Mouse (Mus musculus) adrenal gland, adult 18-20 months (tissue): ENCODE data around the gene Egfl8. TPM values are rescaled to one million over a fixed set of nuclear protein-coding genes. Genes with fewer than 3 reads are reported as not detected.

Experiments
- DNase-seq, 2 experiments: peaks; one replicate each; pipeline ENCODE4 v3.0.0; 2021 to 2022; ENCODE audit warnings: low spot score in 2 of 2
- total RNA-seq, 2 experiments: library from RNA; stranded (reverse); gene quantifications; 1 replicate in 1 of 2; 2 replicates in 1 of 2; pipeline ENCODE4 v1.2.3; 2021

Gene Egfl8
- total RNA-seq, 2 experiments from 2014 or later, result 1.9 to 3.9 TPM

DNA sequence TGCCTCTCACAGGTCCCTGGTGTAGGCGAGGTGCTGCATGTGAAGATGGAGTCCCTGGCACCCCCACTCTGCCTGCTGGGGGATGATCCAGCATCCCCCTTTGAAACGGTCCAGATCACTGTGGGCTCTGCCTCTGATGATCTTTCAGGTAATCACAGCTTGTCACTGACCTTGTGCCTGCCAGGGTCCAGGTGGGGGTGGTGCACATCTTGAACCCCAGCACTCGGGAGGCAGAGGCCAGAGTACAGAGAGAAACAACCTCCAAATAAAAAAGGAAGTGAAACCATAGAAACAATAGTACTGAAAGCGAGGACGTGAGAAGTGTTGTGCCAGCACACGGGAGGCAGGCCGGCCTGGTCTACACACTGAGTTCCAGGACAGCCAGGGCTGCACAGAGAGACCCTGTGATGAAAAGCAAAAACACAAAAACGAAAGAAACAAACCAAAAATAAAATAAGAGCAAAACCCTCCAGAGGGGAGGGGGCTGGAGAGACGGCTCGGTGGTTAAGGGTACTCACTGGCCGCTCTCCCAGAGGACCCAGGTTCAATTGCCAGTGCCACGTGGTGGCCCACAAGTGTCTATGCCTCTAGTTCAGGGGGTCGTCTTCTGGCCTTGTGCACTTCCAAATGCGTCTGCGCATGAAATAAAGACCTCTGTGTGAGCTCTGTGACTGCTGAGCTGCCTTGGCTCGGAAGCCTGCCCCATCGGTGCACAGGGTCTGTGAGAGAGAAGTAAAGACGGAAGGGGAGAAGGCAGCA, 33.5 kb upstream of the Egfl8 start:
- DNase-seq, result no peak

DNA sequence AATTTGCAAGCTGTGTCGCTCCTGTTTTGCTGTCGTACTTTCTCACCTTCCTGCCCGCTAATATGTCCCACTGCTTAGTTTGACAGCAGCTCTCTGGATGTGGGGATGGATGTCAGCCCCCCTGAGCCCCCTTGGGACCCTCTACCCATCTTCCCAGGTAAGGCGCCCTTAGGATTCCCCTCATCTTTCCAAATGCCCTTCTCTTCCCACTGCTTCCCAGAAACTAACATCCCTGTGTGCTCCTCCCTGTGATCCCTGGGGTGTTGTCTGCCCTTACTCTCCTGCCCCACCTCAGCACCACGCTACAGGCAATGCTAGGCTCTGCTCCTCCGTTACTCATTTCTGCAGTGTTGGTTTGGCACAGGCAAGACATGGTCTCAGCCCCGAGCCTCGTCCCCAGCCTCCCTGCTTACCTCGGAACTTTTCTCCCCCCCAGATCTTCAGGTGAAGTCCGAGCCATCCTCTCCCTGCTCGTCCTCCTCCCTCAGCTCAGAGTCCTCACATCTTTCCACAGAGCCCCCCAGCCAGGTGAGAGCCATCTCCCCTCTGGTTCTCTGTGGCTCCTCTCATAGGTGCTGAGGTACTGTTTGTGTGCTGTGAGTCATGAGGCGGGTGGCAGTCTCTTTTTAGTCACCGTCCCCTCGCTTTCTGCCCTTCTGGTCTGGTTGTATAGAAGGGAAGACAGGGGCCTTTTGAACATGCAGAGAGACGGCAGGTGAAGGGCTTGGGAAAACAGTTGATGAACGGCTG, 32.5 kb upstream of the Egfl8 start:
- DNase-seq, result no peak

- DNase-seq, result peak; percentile 80 to 81
Measured at GRCm38 (mm10) chr17:34646906-34647787, 31.4 kb upstream of the Egfl8 start, which contains the start of gene Atf6b. Gene Atf6b (plus strand): TSS chr17:34647146.

GRCm38 (mm10) chr17:34645831-34646511, 30.2 kb upstream of the Egfl8 start:
- no peak for DNase-seq

DNA sequence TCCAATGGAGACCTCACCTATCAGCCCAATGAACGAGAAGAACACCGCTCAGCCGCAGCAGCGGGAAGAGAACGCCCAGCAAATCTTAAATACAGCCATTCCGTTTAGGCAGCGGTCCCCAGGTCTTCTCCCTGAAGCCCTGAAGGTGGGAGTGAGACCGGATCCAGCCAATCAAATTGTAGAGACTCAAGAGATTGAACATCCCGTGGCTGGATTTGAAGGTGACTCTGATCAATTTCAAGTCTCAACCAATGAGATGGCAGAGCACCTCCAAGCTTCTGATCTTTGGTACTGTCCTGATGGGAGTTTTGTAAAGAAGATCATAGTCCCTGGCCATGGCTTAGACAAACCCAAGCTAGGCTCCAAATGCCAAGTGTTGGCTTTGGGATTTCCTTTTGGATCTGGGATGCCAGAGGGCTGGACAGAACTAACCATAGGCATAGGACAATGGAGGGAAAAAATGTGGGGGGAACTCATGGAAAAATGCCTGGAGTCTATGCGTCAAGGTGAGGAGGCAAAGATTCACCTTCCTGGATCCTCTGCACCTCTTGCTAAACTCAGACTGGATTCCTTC, 29.6 kb upstream of the Egfl8 start:
- no peak for DNase-seq

DNA sequence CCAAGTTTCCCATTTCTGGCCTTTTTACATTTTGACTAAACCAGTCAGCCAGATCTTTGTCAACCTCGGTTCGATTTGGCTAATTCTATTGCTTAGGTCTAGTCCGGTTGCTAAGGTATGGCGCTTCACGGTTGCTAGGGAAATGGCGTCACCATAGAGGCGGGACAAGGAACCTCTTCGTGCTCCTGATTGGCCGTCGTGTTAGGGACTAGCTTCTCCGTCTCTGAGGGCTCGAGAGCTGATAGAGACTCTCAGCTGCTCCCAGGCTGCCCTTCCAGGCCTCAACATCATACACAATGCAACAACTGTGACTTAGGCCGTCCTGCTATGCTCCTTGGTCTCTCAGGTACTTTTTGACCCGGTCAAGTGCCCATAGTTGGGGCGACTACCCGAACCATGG, 28.8 kb upstream of the Egfl8 start, which contains the start of gene Fkbpl:
Fkbpl (plus strand) TSS at position 157 of the 400 bp plus-strand sequence.
- DNase-seq, result peak; percentile 88 to 93

GRCm38 (mm10) chr17:34643944-34644343, 28.2 kb upstream of the Egfl8 start:
- DNase-seq, result no peak

DNA sequence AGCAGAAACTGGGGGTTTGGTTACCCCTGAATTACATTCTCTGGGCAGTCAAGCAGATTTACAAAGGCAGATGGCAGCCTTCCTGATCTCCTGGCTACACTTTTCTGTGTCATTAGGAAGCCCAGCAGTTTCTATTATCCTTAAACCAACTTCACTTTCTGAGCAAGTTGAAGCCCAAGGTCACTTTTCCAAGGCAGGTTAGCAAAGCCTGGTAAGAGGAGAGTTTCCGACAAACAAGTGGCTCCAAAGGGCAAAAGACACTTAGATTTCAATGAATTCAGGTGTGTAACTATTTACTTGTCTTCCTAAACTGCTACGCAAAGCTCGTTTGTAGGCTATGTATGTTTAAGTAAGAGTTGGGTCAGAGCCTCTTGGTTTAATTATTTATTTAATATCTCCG, 27.6 kb upstream of the Egfl8 start:
- no peak for DNase-seq

- DNase-seq, result no peak
Measured at GRCm38 (mm10) chr17:34641945-34642344, 26.2 kb upstream of the Egfl8 start.

DNA sequence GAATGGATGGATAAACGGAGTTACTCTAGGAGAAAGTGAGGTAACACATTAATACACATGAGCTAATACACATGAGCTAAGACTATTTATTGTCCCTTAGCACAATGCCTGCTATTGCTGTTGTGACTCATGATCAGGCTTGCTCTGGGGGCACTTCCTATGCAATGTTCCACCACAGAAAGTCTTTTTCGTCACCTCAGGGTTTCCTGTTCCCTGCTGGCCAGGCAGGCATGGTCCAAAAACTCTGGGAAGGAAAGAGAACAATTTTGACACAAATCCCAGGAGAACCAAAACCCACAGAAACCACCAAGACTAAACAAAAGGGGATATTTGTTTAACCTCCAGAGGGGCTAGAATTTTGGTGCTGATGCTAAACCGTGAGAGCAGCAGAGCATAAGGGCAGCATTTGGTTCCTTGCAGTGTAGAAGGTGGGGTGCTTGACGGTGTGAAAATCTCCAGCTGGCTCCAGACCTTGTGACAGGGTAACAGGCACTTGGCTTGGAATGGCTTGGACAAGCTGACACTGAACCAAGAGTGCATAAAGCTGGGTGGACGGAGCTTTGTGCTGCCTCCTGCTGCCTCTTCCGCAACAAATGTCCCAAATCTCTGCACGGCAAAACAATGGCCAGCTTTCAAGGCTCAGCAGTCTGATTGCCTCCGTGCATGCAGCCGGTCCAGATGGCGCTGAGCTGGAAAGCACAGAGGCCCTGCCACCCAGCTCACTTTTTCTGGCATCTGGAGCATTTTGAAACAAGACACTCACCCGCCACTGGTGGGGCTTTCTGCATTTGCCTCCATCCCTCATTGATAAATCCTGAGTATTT, 25.2 kb upstream of the Egfl8 start:
- no peak for DNase-seq

GRCm38 (mm10) chr17:34639461-34640255, 23.9 kb upstream of the Egfl8 start:
- no peak for DNase-seq

DNA sequence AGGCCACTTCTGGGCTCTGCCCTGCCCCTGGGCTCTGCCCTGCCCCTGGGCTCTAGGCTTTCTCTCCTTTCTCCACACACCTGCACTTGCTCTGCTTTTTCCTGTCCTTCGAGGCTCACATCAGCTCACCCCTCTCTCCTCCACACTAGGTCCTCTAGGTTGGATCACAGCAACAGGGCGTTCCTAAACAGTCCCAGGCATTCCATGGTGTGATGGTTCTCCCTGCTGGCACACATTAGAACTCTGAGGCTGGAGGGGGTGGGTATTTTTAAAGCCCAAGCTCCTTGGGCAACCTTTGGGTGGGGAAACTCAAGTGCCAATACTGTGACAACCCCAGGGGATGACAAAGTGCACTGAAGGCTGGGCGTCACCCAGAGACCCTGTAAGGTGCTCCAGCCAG, 21.7 kb upstream of the Egfl8 start:
- DNase-seq, result no peak

- no peak for DNase-seq
Measured at GRCm38 (mm10) chr17:34635671-34636070, 19.9 kb upstream of the Egfl8 start.

DNA sequence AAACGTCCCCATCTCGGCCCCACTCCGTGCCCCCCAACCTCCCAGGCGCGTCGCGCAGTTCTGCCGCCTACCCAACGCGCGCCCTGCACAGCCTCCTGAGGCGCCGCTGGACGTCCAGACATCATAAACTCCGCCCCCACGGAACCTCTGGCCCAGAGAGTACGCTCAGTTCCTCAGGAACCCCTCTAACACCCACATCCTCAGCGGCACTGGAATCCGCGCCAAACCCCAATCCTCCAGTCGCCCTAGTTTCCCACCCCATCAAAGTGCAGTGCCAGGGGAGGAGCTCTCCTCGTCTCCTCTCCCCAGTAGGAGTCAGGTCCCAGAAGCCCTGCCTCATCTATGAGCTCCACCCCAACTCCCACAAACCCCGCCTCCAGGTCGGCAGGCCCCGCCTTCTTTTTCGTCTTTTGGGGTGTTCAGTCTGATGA, 16.5 kb upstream of the Egfl8 start:
- DNase-seq, result peak; percentile 71 to 75

- DNase-seq, result no peak
Measured at GRCm38 (mm10) chr17:34631647-34632046, 15.9 kb upstream of the Egfl8 start.

DNA sequence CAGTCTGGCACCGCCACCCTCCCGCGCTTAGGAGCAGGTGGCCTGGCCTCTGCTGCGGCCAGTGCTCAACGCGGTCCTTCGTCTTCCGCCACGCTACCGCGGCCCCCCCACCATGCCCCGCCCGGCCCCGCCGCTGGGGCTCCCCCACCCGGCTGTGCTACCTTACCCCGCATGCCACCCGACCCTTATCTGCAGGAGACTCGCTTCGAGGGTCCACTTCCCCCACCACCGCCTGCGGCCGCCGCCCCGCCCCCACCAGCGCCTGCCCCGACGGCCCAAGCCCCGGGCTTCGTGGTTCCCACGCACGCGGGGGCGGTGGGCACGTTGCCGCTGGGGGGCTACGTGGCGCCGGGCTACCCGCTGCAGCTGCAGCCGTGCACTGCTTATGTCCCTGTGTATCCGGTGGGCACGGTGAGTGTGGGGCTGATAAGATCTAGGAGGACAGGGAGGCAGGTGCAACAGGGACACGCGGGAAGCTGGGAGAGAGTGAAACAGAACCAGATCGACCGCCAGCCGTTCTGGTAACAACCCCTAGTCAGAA, 15.1 kb upstream of the Egfl8 start:
- no peak for DNase-seq

- no peak for DNase-seq
Measured at GRCm38 (mm10) chr17:34629796-34630603, 14.2 kb upstream of the Egfl8 start.
